Mouse (Mus musculus): ENCODE results near the gene Them7. TPM values are rescaled to one million over a fixed set of nuclear protein-coding genes. Genes with fewer than 3 reads are reported as not detected.

The Them7 gene
- polyA plus RNA-seq, 1 experiment from 2014 or later: 1.1 TPM

- H3K36me3 ChIP-seq: no peaks in the 10 kb centered on the region
- no peak overlapping the region for H3K4me3 ChIP-seq
- no peak overlapping the region for H3K27ac ChIP-seq (ENCODE audit: poor library complexity, severe bottlenecking)
- WGBS: 40% methylated on average over 13 of the region's 13 CpGs
- ATAC-seq (ENCODE audit: insufficient number of reproducible peaks, low FRiP score): no peak
- peaks cover 12% of the 10 kb centered on the region for H3K4me1 ChIP-seq (replicated peaks)
- H3K9ac ChIP-seq: no peak overlapping the region
- H3K4me2 ChIP-seq: peak overlapping the region; percentile 53
- peaks cover 5% of the 10 kb centered on the region; the same call in 1 of the 2 replicates for H3K27me3 ChIP-seq (replicated peaks)
- H3K9me3 ChIP-seq (replicated peaks): no peaks in the 10 kb centered on the region
Measured at GRCm38 (mm10) chr2:105311414-105311813, 87.3 kb downstream of the Them7 start.

- H3K27ac ChIP-seq (ENCODE audit: poor library complexity, severe bottlenecking): no peak overlapping the region
- H3K36me3 ChIP-seq: no peaks in the 10 kb centered on the region
- H3K9me3 ChIP-seq (replicated peaks): no peaks in the 10 kb centered on the region
- 6% methylated on average over 7 of the region's 7 CpGs for WGBS
- peak overlapping the region; percentile 24; the same call in 1 of the 2 replicates for H3K4me3 ChIP-seq
- peak overlapping the region; percentile 53 for H3K4me2 ChIP-seq
- peaks cover 12% of the 10 kb centered on the region for H3K4me1 ChIP-seq (replicated peaks)
- no peak for ATAC-seq (ENCODE audit: insufficient number of reproducible peaks, low FRiP score)
- H3K9ac ChIP-seq: peak overlapping the region; percentile 44; the same call in 1 of the 2 replicates
- H3K27me3 ChIP-seq (replicated peaks): peaks cover 5% of the 10 kb centered on the region; the same call in 1 of the 2 replicates
Measured at GRCm38 (mm10) chr2:105311991-105312390, 87.9 kb downstream of the Them7 start.

- Histone ChIP-seq H3K27me3 (replicated peaks) (peaks cover 5% of the 10 kb centered on the region; the same call in 1 of the 2 replicates), H3K4me1 (replicated peaks) (peaks cover 8% of the 10 kb centered on the region), H3K27ac (ENCODE audit: poor library complexity, severe bottlenecking) (no peak overlapping the region), H3K9ac (no peak overlapping the region), H3K4me3 (no peak overlapping the region), H3K36me3 (no peaks in the 10 kb centered on the region), H3K9me3 (replicated peaks) (no peaks in the 10 kb centered on the region), H3K4me2 (no peak overlapping the region)
- WGBS: 48% methylated on average over 3 of the region's 3 CpGs
- no peak for ATAC-seq (ENCODE audit: insufficient number of reproducible peaks, low FRiP score)
Measured at GRCm38 (mm10) chr2:105313077-105313476, 89.0 kb downstream of the Them7 start.

- H3K4me2 ChIP-seq: no peak overlapping the region
Measured at GRCm38 (mm10) chr2:105317556-105318184, 93.5 kb downstream of the Them7 start.

GRCm38 (mm10) chr2:105326067-105326466, 101.9 kb downstream of the Them7 start:
- Histone ChIP-seq H3K36me3 (no peaks in the 10 kb centered on the region), H3K4me2 (no peak overlapping the region), H3K4me3 (no peak overlapping the region), H3K9ac (no peak overlapping the region), H3K27ac (ENCODE audit: poor library complexity, severe bottlenecking) (no peak overlapping the region), H3K9me3 (replicated peaks) (no peaks in the 10 kb centered on the region), H3K27me3 (replicated peaks) (peaks cover 3% of the 10 kb centered on the region; the same call in 1 of the 2 replicates), H3K4me1 (replicated peaks) (no peaks in the 10 kb centered on the region)
- ATAC-seq (ENCODE audit: insufficient number of reproducible peaks, low FRiP score): no peak
- WGBS: 75% methylated on average over 5 of the region's 5 CpGs

More at GRCm38 (mm10) chr2:105317556-105318184, 93.5 kb downstream of the Them7 start:
- no peak overlapping the region for H3K9ac ChIP-seq
- 69% methylated on average over 13 of the region's 13 CpGs for WGBS
- H3K4me1 ChIP-seq (replicated peaks): no peaks in the 10 kb centered on the region
- H3K27ac ChIP-seq (ENCODE audit: poor library complexity, severe bottlenecking): no peak overlapping the region
- no peak for ATAC-seq (ENCODE audit: insufficient number of reproducible peaks, low FRiP score)
- H3K36me3 ChIP-seq: no peaks in the 10 kb centered on the region
- no peak overlapping the region for H3K4me3 ChIP-seq
- H3K9me3 ChIP-seq (replicated peaks): no peaks in the 10 kb centered on the region
- H3K27me3 ChIP-seq (replicated peaks): peaks cover 5% of the 10 kb centered on the region; the same call in 1 of the 2 replicates

- Histone ChIP-seq H3K9me3 (replicated peaks) (no peaks in the 10 kb centered on the region), H3K27ac (ENCODE audit: poor library complexity, severe bottlenecking) (no peak overlapping the region), H3K4me3 (no peak overlapping the region), H3K36me3 (no peaks in the 10 kb centered on the region), H3K4me1 (replicated peaks) (peaks cover 5% of the 10 kb centered on the region; the same call in 1 of the 2 replicates), H3K27me3 (replicated peaks) (peaks cover 19% of the 10 kb centered on the region), H3K4me2 (no peak overlapping the region), H3K9ac (no peak overlapping the region)
- ATAC-seq (ENCODE audit: insufficient number of reproducible peaks, low FRiP score): no peak
- WGBS: 92% methylated on average over 4 of the region's 4 CpGs
Measured at GRCm38 (mm10) chr2:105330024-105330423, 105.9 kb downstream of the Them7 start.

GRCm38 (mm10) chr2:105333107-105333506, 109.0 kb downstream of the Them7 start:
- no peak overlapping the region for H3K9ac ChIP-seq
- H3K4me2 ChIP-seq: no peak overlapping the region
- no peaks in the 10 kb centered on the region for H3K9me3 ChIP-seq (replicated peaks)
- WGBS: 62% methylated on average over 8 of the region's 8 CpGs
- no peak for ATAC-seq (ENCODE audit: insufficient number of reproducible peaks, low FRiP score)
- no peaks in the 10 kb centered on the region for H3K36me3 ChIP-seq
- H3K27ac ChIP-seq (ENCODE audit: poor library complexity, severe bottlenecking): no peak overlapping the region
- peaks cover 19% of the 10 kb centered on the region for H3K27me3 ChIP-seq (replicated peaks)
- H3K4me3 ChIP-seq: no peak overlapping the region
- H3K4me1 ChIP-seq (replicated peaks): peaks cover 13% of the 10 kb centered on the region

GRCm38 (mm10) chr2:105333976-105334713, 110.0 kb downstream of the Them7 start:
- Histone ChIP-seq H3K27ac (ENCODE audit: poor library complexity, severe bottlenecking) (no peak overlapping the region), H3K4me1 (replicated peaks) (peaks cover 13% of the 10 kb centered on the region), H3K4me2 (no peak overlapping the region), H3K9ac (no peak overlapping the region), H3K36me3 (no peaks in the 10 kb centered on the region), H3K9me3 (replicated peaks) (no peaks in the 10 kb centered on the region), H3K27me3 (replicated peaks) (peaks cover 19% of the 10 kb centered on the region), H3K4me3 (no peak overlapping the region)
- WGBS: 45% methylated on average over 10 of the region's 10 CpGs
- ATAC-seq (ENCODE audit: insufficient number of reproducible peaks, low FRiP score): no peak

GRCm38 (mm10) chr2:105335661-105336060, 111.5 kb downstream of the Them7 start:
- peaks cover 13% of the 10 kb centered on the region for H3K4me1 ChIP-seq (replicated peaks)
- H3K36me3 ChIP-seq: no peaks in the 10 kb centered on the region
- no peak for ATAC-seq (ENCODE audit: insufficient number of reproducible peaks, low FRiP score)
- H3K4me3 ChIP-seq: no peak overlapping the region
- 72% methylated on average over 2 of the region's 2 CpGs for WGBS
- H3K4me2 ChIP-seq: no peak overlapping the region
- peaks cover 19% of the 10 kb centered on the region for H3K27me3 ChIP-seq (replicated peaks)
- no peak overlapping the region for H3K9ac ChIP-seq
- H3K27ac ChIP-seq (ENCODE audit: poor library complexity, severe bottlenecking): no peak overlapping the region
- H3K9me3 ChIP-seq (replicated peaks): no peaks in the 10 kb centered on the region

GRCm38 (mm10) chr2:105336314-105337027, 112.4 kb downstream of the Them7 start:
- H3K36me3 ChIP-seq: no peaks in the 10 kb centered on the region
- H3K4me1 ChIP-seq (replicated peaks): peaks cover 13% of the 10 kb centered on the region
- H3K4me2 ChIP-seq: no peak overlapping the region
- H3K9me3 ChIP-seq (replicated peaks): no peaks in the 10 kb centered on the region
- no peak for ATAC-seq (ENCODE audit: insufficient number of reproducible peaks, low FRiP score)
- peaks cover 14% of the 10 kb centered on the region for H3K27me3 ChIP-seq (replicated peaks)
- WGBS: 29% methylated on average over 12 of the region's 12 CpGs
- no peak overlapping the region for H3K9ac ChIP-seq
- no peak overlapping the region for H3K27ac ChIP-seq (ENCODE audit: poor library complexity, severe bottlenecking)
- H3K4me3 ChIP-seq: no peak overlapping the region

Data from heart, embryonic 12.5 days (tissue).